Mouse (Mus musculus) cerebellum, adult 2 months (tissue): ENCODE data around the gene Slc22a6.

ENCODE experiments used
- CTCF ChIP-seq: fragments of 200-500 bp; IDR thresholded peaks from 2 replicates; pipeline ENCODE4 v1.5.1; 2011; ENCODE audit warnings: low read depth, mild to moderate bottlenecking, control low read depth, low read length, moderate library complexity, borderline replicate concordance; ENCODE audit not compliant: insufficient read depth
- POLR2A ChIP-seq: fragments of 200-500 bp; IDR thresholded peaks from 2 replicates; pipeline ENCODE4 v1.6.1; 2011; ENCODE audit warnings: low read length, control low read depth, borderline replicate concordance; ENCODE audit not compliant: insufficient read depth

GRCm38 (mm10) chr19:8570341-8571040 is 47.3 kb upstream of the Slc22a6 start:
- TF ChIP-seq POLR2A (no peak), CTCF (no peak)
